Mouse (Mus musculus): ENCODE results near the gene Galnt7. TPM values are rescaled to one million over a fixed set of nuclear protein-coding genes. Genes with fewer than 3 reads are reported as not detected.
A peak's percentile ranks its signal among the peaks of the same experiment; 100 is the strongest.

Gene Galnt7
- polyA plus RNA-seq, 1 experiment = 0.96 TPM

DNA sequence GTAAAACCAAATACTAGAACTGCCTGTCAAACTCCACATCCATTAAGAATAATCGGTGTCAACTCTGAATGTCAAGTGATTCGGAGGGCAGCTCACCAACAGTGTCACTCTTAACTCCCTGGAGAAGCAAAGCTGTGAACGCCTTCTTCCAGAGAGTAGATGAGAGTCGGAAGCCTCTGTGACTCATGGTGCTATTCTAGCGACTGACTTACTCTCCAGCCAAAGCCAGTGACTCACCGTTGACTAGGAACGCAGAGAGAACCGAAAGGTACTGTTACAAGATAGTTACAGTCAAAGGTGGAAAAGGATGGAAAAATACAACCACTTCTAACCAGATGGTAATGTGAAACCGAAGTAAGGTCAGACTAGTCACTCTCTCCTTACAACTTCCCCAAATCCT, 63.7 kb downstream of the Galnt7 start:
- peak overlapping the region; percentile 50 for H3K4me3 ChIP-seq (replicated peaks)
- H3K4me1 ChIP-seq = peaks cover 96% of the 10 kb centered on the region

DNA sequence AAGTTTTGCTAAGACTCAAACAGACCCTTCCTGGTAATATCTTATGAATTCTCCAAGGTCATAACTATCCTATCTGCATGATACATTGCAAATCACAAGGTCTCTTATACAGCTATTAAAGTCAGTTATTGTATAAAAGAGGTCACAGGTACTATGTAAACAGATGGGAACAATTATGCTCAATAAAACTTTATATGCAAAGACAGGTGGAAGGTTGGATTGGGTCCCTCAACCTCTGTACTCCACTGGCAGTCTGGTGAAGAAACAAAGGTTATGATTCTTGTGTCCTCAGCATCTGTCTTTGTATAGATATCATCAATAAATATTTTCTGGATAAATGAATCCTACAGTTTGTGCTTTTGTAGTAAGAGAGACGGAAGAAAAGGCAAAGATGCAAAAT, 64.2 kb downstream of the Galnt7 start:
- Histone ChIP-seq H3K9me3 (no peaks in the 10 kb centered on the region), H3K27me3 (replicated peaks) (no peaks in the 10 kb centered on the region), H3K36me3 (replicated peaks; ENCODE audit: low read length) (peaks cover 19% of the 10 kb centered on the region), H3K4me3 (replicated peaks) (no peak overlapping the region), H3K4me1 (peaks cover 96% of the 10 kb centered on the region)
- TF ChIP-seq GATA1 (IDR thresholded peaks at IDR 0.05; ENCODE audit: borderline replicate concordance, low read length) (no peak), FLI1 (IDR thresholded peaks at IDR 0.05; ENCODE audit: low read length) (no peak)

More for the DNA sequence above, 63.7 kb downstream of the Galnt7 start:
- Histone ChIP-seq H3K36me3 (replicated peaks; ENCODE audit: low read length) (peaks cover 13% of the 10 kb centered on the region), H3K9me3 (no peaks in the 10 kb centered on the region), H3K27me3 (replicated peaks) (no peaks in the 10 kb centered on the region)
- no peak for TF ChIP-seq GATA1 (IDR thresholded peaks at IDR 0.05; ENCODE audit: borderline replicate concordance, low read length)
- no peak for TF ChIP-seq FLI1 (IDR thresholded peaks at IDR 0.05; ENCODE audit: low read length)

DNA sequence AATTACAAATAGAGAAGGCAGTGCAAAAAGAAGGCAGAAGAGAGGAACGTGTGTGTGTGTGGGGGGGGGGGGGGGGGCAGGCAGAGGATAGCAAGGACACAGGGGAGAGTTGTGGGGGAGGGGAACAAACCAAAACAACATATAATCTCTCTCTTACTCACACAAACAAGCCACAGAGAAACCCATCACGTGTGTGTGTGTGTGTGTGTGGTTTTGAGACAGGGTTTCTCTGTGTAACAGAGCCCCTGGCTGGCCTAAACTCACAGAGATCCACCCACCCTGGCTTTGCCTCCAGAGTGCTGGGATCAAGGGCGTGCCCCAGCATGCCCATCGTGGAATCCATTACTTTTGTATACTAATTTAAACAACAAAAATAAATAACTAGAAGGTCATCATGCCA, 66.2 kb downstream of the Galnt7 start:
- Histone ChIP-seq H3K27me3 (replicated peaks) (no peaks in the 10 kb centered on the region), H3K9me3 (no peaks in the 10 kb centered on the region), H3K4me1 (peaks cover 85% of the 10 kb centered on the region), H3K4me3 (replicated peaks) (no peak overlapping the region), H3K36me3 (replicated peaks; ENCODE audit: low read length) (peaks cover 38% of the 10 kb centered on the region)
- TF ChIP-seq FLI1 (IDR thresholded peaks at IDR 0.05; ENCODE audit: low read length) (no peak), GATA1 (IDR thresholded peaks at IDR 0.05; ENCODE audit: borderline replicate concordance, low read length) (no peak)

DNA sequence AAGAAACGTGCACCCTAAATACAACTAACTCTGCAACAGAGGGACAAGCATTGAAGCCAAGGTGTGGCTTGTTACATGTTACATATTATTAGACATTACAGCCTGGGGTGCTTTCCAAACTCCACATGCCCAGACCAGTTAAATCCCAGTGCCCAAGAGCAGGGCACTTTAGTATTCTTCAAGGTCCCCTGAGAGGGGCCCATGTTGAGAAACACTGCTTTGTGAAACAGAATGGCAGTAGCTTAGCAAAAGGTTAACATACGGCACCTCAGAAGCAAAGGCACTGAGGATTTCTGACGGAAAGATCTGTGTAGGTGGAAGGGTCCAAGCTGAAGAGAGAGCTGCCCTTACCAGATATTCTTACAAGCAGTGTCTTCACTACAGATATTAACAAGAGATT, 67.0 kb downstream of the Galnt7 start:
- peaks cover 80% of the 10 kb centered on the region for H3K4me1 ChIP-seq
- no peaks in the 10 kb centered on the region for H3K27me3 ChIP-seq (replicated peaks)
- no peak overlapping the region for H3K4me3 ChIP-seq (replicated peaks)
- no peaks in the 10 kb centered on the region for H3K9me3 ChIP-seq
- no peak for TF ChIP-seq FLI1 (IDR thresholded peaks at IDR 0.05; ENCODE audit: low read length)
- TF ChIP-seq GATA1 (IDR thresholded peaks at IDR 0.05; ENCODE audit: borderline replicate concordance, low read length) = no peak
- H3K36me3 ChIP-seq (replicated peaks; ENCODE audit: low read length) = peaks cover 47% of the 10 kb centered on the region

DNA sequence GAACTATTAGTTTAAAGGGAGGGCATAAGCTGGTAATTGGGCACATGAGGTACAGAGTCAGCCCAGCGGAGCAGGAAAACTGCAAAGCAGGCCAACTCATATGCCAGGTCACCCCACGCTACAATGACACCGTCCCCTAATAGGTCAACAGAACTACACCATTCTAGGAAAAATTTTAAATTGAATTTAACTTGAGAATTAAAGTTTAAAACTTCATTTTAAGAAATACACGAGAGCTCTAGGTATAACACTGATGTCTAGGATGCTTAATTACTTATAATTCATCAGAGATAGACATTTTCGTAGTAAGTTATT, 67.7 kb downstream of the Galnt7 start:
- TF ChIP-seq FLI1 (IDR thresholded peaks at IDR 0.05; ENCODE audit: low read length) (no peak), GATA1 (IDR thresholded peaks at IDR 0.05; ENCODE audit: borderline replicate concordance, low read length) (no peak)
- Histone ChIP-seq H3K4me3 (replicated peaks) (no peak overlapping the region), H3K4me1 (peaks cover 75% of the 10 kb centered on the region), H3K36me3 (replicated peaks; ENCODE audit: low read length) (peaks cover 51% of the 10 kb centered on the region), H3K27me3 (replicated peaks) (no peaks in the 10 kb centered on the region), H3K9me3 (no peaks in the 10 kb centered on the region)

DNA sequence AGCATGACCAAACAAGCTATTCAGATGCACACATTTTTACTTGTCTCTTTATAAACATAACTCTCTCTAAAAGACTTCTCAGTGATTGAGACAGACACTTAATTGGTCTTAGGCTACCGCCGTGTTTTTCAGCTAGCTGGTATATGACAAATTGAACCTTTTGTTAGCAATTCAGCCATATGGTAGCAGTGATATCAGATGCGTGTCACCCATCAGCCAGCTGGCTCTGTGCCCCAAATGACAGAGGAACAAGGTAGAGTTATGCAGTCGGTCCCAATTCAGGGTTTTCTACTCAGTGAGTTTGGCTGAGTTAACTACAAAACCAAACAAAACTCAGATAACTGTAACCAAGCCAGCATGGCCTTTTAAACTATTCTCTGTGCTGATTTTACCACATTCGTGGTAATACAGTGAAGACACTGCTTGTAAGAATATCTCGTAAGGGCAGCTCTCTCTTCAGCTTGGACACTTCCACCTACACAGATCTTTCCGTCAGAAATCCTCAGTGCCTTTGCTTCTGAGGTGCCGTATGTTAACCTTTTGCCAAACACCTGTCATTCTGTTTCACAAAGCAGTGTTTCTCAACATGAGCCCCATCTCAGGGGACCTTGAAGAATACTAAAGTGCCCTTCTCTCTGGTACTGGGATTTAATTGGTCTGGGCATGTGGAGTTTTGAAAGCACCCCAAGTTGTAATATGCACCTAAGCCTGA, 68.3 kb downstream of the Galnt7 start:
- no peaks in the 10 kb centered on the region for H3K9me3 ChIP-seq
- TF ChIP-seq GATA1 (IDR thresholded peaks at IDR 0.05; ENCODE audit: borderline replicate concordance, low read length) = no peak
- no peak overlapping the region for H3K4me3 ChIP-seq (replicated peaks)
- peaks cover 55% of the 10 kb centered on the region for H3K36me3 ChIP-seq (replicated peaks; ENCODE audit: low read length)
- H3K4me1 ChIP-seq = peaks cover 75% of the 10 kb centered on the region
- no peaks in the 10 kb centered on the region for H3K27me3 ChIP-seq (replicated peaks)

DNA sequence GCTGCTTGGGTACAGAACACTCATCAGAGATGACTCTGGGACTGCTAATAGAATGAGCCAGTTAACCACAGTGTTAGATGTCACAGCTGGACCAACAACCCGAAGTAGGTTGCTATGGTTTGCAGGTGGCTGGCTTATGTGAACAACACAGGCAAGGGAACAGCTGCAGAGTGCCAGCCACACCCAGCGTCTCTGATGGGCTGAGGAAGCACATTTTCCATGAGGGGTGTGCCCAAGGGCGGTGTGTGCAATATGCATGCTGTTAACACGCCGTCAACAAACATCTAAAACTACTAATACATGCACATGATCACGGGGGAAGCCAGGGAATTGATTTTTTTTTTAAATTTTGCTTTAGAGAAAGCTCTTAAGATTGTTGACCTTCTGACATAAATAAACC, 73.0 kb downstream of the Galnt7 start:
- Histone ChIP-seq H3K9me3 (no peaks in the 10 kb centered on the region), H3K4me1 (peaks cover 73% of the 10 kb centered on the region), H3K4me3 (replicated peaks) (no peak overlapping the region), H3K36me3 (replicated peaks; ENCODE audit: low read length) (peaks cover 55% of the 10 kb centered on the region), H3K27me3 (replicated peaks) (no peaks in the 10 kb centered on the region)
- no peak for TF ChIP-seq FLI1 (IDR thresholded peaks at IDR 0.05; ENCODE audit: low read length)
- TF ChIP-seq GATA1 (IDR thresholded peaks at IDR 0.05; ENCODE audit: borderline replicate concordance, low read length) = no peak

DNA sequence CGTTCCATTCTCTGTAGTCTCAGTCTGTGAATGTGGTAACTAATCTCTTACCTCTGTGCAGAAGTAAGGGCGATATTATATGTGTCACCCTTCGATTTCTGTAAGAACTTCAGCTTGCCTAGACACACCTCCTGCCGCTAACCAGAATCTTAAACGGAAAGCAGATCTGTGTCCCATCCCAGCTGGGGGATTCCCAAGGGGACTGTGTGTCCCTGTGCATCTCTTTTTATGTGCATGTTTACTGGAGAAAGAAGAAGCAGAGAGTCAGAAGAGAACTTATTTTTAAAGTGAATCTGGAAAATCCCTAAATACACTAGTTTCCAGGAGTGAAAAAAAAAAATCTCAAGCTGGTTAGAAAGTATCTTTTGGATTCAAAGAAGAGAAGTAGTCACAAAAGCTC, 75.5 kb downstream of the Galnt7 start:
- Histone ChIP-seq H3K9me3 (no peaks in the 10 kb centered on the region), H3K4me1 (peaks cover 74% of the 10 kb centered on the region), H3K27me3 (replicated peaks) (no peaks in the 10 kb centered on the region), H3K36me3 (replicated peaks; ENCODE audit: low read length) (peaks cover 45% of the 10 kb centered on the region), H3K4me3 (replicated peaks) (peak overlapping the region; percentile 50)
- TF ChIP-seq FLI1 (IDR thresholded peaks at IDR 0.05; ENCODE audit: low read length) (no peak), GATA1 (IDR thresholded peaks at IDR 0.05; ENCODE audit: borderline replicate concordance, low read length) (no peak)

DNA sequence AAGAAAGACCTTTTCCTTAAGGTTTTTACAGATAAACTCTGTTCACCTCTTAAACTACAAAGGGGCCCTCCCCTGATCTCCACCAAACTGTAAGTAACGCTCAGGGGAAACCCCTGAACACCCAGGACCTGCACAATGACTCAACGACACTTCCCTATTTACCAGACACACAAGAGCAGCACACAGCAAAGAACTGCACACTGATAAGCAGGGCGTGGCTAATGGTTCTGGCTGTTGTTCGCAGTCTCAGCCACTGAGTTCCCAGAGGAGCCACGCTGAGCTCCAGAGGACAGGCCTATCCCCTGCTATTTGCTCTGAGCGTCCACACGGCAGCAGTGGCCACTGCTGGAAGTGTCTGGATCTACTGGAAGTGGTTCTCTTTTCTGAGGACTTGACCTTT, 76.6 kb downstream of the Galnt7 start:
- H3K27me3 ChIP-seq (replicated peaks) = no peaks in the 10 kb centered on the region
- TF ChIP-seq GATA1 (IDR thresholded peaks at IDR 0.05; ENCODE audit: borderline replicate concordance, low read length) = peak; percentile 93
- TF ChIP-seq FLI1 (IDR thresholded peaks at IDR 0.05; ENCODE audit: low read length) = no peak
- H3K4me3 ChIP-seq (replicated peaks) = peak overlapping the region; percentile 82
- peaks cover 38% of the 10 kb centered on the region for H3K36me3 ChIP-seq (replicated peaks; ENCODE audit: low read length)
- H3K9me3 ChIP-seq = no peaks in the 10 kb centered on the region
- peaks cover 76% of the 10 kb centered on the region for H3K4me1 ChIP-seq

DNA sequence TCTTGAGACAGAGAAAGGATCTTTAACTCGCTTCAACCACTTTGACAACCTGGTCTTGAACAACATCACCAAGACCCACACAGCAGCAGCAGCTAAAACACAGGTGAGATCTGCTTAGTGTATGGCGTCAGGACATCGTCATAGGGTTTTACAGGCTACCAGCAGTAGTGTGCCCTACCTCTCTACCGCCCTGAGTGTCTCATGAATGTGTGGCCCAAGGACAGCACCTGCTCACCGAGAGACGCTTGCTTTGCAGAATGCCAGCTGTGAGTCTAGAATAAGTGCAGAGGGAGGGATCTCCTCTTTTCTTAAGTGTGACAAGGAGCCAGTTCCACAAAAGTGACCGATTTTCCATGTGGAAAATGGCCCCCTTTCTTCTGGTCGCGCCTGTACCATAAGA, 77.5 kb downstream of the Galnt7 start:
- no peaks in the 10 kb centered on the region for H3K9me3 ChIP-seq
- peaks cover 37% of the 10 kb centered on the region for H3K36me3 ChIP-seq (replicated peaks; ENCODE audit: low read length)
- H3K4me1 ChIP-seq = peaks cover 77% of the 10 kb centered on the region
- TF ChIP-seq GATA1 (IDR thresholded peaks at IDR 0.05; ENCODE audit: borderline replicate concordance, low read length) = no peak
- no peak for TF ChIP-seq FLI1 (IDR thresholded peaks at IDR 0.05; ENCODE audit: low read length)
- peak overlapping the region; percentile 78 for H3K4me3 ChIP-seq (replicated peaks)
- no peaks in the 10 kb centered on the region for H3K27me3 ChIP-seq (replicated peaks)

DNA sequence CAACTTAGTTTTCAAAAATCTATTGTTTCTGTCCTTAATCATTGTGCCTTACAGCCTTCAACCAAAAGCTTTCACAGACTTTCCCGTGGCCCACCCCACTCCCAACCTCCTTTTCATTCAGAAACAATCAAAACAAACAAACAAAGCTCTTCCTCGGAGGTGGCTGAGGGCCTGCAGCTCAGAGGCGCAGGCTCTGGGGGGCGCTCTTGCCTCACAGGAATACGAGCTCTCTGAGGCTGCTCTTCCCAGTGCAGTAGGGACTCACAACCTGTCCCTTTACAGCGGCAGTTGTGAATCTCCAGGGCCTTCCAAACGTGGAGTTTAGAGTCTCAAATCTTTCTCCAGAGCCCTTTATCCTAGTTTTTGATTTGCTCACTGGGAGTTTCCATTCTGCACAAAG, 78.4 kb downstream of the Galnt7 start:
- Histone ChIP-seq H3K36me3 (replicated peaks; ENCODE audit: low read length) (peaks cover 33% of the 10 kb centered on the region), H3K4me3 (replicated peaks) (no peak overlapping the region), H3K9me3 (no peaks in the 10 kb centered on the region), H3K27me3 (replicated peaks) (no peaks in the 10 kb centered on the region), H3K4me1 (peaks cover 80% of the 10 kb centered on the region)
- TF ChIP-seq FLI1 (IDR thresholded peaks at IDR 0.05; ENCODE audit: low read length) (no peak), GATA1 (IDR thresholded peaks at IDR 0.05; ENCODE audit: borderline replicate concordance, low read length) (no peak)
